Mouse (Mus musculus) T-helper 1 cell (primary cell): ENCODE measurements around the gene Klrb1.
"Not testable (repeated sequence)": the region's sequence is repeated elsewhere in the genome, so short reads cannot be mapped to it uniquely, and the experiment has no call there.

Experiments
- in situ Hi-C: fragments of 300-600 bp; cut with MboI, MseI; formaldehyde crosslinking; loops from one replicate; pipeline ENCODE4 v1.15.1; 2025; ENCODE audit warnings: high pct_unique_total_duplicates

Gene Klrb1

DNA sequence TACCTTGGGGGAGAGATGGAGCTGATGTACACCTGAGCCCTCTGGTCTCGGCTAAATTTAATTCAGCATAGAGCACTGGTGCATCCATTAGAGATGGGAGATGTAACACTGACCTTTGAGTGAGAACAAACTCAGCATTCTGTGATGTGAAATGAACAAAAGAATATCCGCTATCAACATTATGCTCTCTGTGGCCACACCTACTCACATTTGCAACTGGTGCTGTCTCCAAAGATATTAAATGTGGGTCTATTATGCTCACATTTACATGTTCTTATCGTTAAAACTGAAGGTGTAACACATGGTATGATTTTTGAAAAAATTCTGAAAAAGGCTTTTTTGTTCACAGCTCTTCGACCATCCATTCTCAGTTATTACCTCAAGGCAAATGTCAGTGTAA is at the start of gene Klrb1:
TSS of gene Klrb1 (minus strand) at position 101 of the 400 bp plus-strand sequence.
- in situ Hi-C loops: no loop called here

DNA sequence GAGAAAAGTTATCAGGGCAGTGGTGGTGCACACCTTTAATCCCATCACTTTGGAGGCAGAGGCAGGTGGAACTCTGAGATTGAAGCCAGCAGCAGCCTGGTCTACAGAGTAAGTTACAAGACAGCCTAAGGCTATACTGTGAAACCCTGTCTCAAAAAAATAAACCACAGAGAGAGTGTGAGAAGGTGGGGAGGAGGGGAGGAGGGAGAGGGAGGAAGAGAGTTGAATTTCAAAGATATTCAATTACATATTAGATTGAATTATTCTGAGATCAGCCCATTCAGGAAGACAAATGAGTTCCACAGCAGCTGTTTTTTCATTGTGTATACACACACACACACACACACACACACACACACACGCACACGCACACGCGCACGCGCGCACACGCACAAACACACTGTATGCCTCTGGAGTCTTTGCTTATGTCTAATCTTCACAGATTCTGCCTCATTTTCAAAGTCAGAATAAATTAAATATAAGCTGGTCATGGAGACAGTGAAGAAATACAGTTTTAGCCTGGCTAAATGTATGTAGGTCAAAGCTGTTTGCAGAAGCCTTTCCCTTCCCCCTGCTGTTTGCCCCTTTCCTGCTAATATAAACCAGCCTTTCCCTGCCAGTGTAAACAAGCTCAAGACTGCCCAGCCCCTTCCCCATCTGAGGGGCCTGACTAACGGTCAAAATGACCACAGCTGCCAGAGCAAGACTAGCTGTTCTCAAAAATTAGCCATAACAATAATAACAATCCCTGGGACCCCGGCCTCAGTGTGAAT is 46.8 kb upstream of the Klrb1 start:
- in situ Hi-C loops: loop anchor here (5.0 kb wide), 1 partner anchor 68 kb away; no protein-coding TSS in a partner anchor

- in situ Hi-C loops: loop anchor here (5.0 kb wide), 1 partner anchor 69 kb away; no protein-coding TSS in a partner anchor
Measured at GRCm38 (mm10) chr6:128768047-128768446, 45.2 kb upstream of the Klrb1 start.

GRCm38 (mm10) chr6:128766486-128767254 is 43.8 kb upstream of the Klrb1 start:
- in situ Hi-C loops: loop anchor here (5.0 kb wide), 1 partner anchor 71 kb away; no protein-coding TSS in a partner anchor

- in situ Hi-C loops: loop anchor here (5.0 kb wide), 1 partner anchor 72 kb away; no protein-coding TSS in a partner anchor
Measured at GRCm38 (mm10) chr6:128765211-128765610, 42.4 kb upstream of the Klrb1 start.

DNA sequence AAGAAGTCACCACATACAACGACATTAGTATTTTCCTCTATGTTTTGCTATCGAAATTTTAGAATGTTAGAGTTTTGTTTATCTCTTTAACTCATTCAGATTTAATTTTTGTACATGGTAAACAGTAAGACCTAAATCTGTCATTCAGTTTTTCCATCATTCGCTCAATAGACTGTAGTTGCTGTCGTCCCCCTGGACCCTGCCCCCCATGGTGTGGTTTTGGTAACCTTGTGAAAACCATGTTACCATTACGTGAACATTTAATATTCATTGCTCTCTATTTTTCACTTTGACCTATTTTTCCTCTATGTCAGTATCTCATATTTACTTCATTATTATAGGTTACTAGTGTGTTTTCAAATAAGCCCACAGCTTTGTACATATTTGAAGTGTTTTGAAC is 41.7 kb upstream of the Klrb1 start:
- in situ Hi-C loops: loop anchor here (5.0 kb wide), 1 partner anchor 33 kb away; no protein-coding TSS in a partner anchor

GRCm38 (mm10) chr6:128763736-128764523 is 41.1 kb upstream of the Klrb1 start:
- in situ Hi-C loops: loop anchor here (5.0 kb wide), 1 partner anchor 33 kb away; no protein-coding TSS in a partner anchor

DNA sequence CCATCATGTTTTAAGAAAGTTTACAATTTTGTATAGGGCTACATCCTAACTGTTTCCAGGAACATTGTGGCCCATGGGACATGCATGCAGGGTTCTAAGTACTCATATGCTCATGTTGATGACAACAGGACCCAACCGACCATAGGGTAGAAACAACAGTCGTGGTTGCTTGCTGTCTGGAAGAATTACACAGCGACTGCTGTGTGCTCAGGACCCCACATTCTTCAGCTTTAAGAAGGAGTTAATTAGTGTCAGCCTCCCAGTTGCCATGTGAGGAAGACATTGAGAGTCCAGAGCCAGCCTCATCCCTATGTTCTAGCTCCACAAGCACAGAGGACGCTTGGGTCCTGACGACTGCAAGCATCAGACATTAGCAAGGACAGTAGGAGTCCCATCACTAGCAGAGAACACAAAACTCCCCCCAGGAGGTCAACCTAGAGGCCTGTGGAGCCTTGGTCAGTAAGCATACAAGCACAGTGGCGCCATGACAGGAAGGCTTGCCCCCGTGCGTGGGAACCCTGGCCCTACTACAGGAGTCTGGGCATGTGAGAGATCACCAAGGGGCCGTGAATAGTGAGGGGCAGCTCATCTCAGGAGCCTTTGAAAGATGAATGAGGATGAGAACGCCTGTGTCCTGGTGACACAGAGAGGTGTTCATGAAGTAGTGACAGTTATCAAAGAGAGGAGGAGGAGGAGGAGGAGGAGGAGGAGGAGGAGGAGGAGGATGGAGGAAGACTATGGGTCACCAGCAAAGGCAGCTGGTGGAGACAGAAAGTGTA is 40.2 kb upstream of the Klrb1 start:
- in situ Hi-C loops: loop anchor here (5.0 kb wide), 1 partner anchor 34 kb away; no protein-coding TSS in a partner anchor

- in situ Hi-C loops: loop anchor here (5.0 kb wide), 1 partner anchor 36 kb away; no protein-coding TSS in a partner anchor
Measured at GRCm38 (mm10) chr6:128761144-128761540, 38.3 kb upstream of the Klrb1 start.

GRCm38 (mm10) chr6:128760416-128761143 is 37.7 kb upstream of the Klrb1 start:
- in situ Hi-C loops: loop anchor here (5.0 kb wide), 1 partner anchor 37 kb away; no protein-coding TSS in a partner anchor

GRCm38 (mm10) chr6:128760016-128760415 is 37.2 kb upstream of the Klrb1 start:
- in situ Hi-C loops: loop anchor here (5.0 kb wide), 1 partner anchor 37 kb away; no protein-coding TSS in a partner anchor

DNA sequence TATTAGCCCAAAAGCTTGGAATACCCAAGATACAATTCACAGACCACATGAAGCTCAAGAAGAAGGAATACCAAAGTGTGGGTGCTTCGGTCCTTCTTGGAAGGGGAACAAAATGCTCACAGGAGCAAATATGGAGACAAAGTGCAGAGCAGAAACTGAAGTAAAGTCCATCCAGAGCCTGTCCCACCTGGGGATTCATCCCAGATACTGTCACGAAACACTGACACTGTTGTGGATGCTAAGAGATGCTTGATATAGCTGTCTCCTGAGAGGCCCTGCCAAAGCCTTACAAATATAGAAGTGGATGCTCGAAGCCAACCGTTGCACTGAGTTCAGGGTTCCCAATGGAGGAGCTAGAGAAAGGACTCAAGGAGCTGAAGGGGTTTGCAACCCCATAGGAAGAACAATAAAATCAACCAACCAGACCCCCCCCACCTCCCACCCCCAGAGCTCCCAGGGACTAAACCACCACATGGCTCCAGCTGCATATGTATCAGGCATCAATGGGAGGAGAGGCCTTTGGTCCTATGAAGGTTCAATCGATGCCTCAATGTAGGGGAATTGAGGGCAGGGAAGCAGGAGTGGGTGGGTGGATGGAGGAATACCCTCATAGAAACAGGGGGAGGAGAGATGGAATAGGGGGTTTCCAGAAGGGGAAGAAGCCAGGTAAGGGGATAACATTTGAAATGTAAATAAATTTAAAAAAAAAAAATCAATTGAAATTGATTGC is 36.5 kb upstream of the Klrb1 start:
- in situ Hi-C loops: no loop called here

DNA sequence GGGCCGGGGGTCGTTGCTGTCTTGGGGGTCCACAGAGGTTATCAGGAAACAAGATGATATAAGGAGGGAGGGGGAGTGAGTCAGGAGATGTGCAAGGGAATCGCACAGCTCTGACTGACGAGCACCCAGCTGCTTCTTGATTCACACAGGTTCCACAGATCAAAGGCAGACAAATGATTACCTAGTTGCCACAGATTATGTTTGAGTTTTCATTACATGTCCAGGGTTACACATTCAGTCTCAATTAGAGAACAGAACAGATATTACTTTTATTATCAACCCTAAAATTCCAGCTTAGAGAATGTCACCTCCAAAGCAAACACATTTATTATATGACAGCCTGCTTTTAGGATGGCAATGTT is 32.5 kb upstream of the Klrb1 start:
- in situ Hi-C loops: not testable (repeated sequence)

GRCm38 (mm10) chr6:128754748-128755401 is 32.0 kb upstream of the Klrb1 start:
- in situ Hi-C loops: not testable (repeated sequence)

DNA sequence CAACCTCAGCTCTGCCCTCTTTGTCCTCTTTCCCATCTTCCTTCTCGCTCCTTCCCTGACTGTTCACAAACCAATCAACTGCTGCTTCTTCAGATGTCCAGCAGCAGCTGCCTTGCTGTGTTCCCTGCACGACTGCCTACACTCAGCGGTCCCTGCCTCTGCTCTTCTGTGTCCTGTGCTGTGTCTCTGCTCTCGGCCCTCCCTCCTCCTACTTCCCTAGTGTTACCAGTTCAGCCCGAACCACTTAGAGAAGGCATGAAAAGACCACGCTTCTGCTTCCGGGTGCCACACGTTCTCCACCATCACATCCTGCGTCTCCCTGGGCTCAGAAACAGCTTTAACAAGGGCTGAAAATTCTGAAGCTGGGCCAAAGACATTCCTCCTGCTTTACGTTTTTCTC is 31.4 kb upstream of the Klrb1 start:
- in situ Hi-C loops: not testable (repeated sequence)

DNA sequence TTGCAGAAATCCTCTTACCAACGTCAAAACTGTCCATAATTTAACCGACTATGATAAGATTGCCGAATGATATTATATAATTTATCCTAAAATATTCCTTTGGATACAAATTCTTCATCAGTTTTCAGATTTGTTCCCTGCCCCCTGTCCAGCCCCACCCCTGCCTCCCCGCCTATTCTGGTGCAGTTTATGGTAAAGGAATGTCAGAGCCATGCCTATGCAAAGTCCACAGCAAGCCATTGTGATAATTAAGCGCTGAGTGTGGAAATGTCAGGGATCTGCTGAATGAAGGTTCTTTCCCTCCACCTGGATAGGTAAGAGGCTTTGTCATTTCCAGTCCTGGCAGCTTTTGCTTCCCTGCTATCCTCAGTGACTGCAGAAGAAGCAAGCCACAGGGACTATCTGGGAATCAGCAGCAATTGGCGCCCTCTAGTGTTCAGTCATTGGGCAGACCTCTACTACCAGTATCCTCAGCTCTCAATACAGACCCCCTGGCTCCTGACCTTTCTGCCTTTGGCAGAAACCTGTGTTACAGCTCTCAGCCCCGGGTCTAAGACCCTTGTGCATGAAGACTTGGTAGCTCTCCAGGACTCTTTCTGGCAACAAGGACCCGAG is 30.9 kb upstream of the Klrb1 start:
- in situ Hi-C loops: not testable (repeated sequence)

DNA sequence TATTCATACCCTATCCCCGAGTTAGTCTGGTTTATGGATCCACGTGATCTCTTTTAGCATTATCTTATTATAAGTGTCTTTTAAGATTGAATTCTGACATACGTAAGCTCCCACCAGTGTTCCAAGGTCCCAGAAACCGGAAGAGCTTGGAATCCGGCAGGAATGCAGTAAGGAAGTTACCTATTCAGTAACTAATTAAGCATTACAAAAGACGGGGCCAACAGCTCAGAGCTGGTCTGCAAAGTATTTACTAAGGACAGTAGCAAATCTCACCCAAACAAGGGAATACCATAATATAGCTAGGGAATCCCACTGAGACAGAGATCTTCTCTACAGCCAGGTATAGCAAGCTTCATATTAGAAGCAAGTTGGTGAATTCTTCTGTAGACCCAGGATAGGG is 24.1 kb upstream of the Klrb1 start:
- in situ Hi-C loops: loop anchor here (5.0 kb wide), 1 partner anchor 145 kb away; no protein-coding TSS in a partner anchor

- in situ Hi-C loops: loop anchor here (10.0 kb wide), 1 partner anchor 1167 kb away; no protein-coding TSS in a partner anchor
Measured at GRCm38 (mm10) chr6:128737445-128737844, 14.6 kb upstream of the Klrb1 start.
